Mouse (Mus musculus) embryonic stem cell, embryonic (primary cell): Measurements from ENCODE around the gene Tfap4.

ENCODE experiments used
- CTCF ChIA-PET, 4 experiments: fragments of 300-600 bp in 2 of 4; fragments of 350-600 bp in 2 of 4; sonication (Branson Sonifier 250); formaldehyde crosslinking; loops; one replicate each; lab custom pipeline; 2022; ENCODE audit warnings: inconsistent platforms in 2 of 4; lab: Charles Lee
- POLR2A ChIA-PET, 4 experiments: fragments of 300-600 bp in 2 of 4; fragments of 350-600 bp in 2 of 4; sonication (Branson Sonifier 250); formaldehyde crosslinking; loops; one replicate each; lab custom pipeline; 2022; ENCODE audit warnings: antibody characterized with exemption in 4 of 4, inconsistent platforms in 1 of 4; lab: Charles Lee

The Tfap4 gene

DNA sequence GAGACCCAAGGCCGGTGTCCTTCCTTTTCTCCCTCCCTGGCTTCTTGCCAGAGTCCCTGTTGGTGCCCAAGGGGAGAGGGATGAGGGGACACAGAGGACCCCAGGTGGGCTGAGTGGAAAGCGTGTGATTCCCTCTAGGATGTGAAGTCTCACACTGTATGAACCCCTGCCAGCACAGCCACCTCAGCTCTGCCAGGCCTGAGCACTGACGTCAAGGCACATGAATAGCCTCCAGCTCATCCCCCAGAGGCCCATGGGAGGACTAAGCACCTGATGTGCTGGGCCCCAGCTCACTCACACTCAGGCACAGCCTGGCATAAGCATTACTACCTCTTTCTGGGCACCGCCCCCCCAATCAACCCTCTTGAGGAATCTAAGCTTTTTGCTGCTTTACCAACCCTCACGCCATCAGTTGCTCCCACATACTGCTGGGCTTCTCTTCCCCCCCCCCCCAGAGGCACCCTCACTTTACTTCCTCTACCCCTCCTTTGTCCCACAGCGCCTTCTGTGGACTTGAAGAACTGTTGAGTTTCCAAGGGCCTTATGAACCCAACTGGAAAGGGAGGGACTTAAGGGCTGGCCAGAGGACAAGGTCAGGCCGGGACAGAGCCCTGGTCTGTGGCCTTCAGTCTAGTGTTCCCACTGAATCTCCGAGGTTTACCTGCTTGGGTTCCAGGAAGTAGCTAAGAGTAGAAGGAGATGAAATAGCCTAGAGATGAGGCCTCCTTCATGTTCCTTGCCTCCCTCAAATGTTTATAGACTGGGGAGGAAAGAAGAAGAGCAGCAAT lies 58.9 kb downstream of the Tfap4 start:
- ChIA-PET POLR2A (interaction anchor here in 3 of 4 experiments (0.6 to 5.6 kb wide), 9 partner anchors 9 to 107 kb away, joined by 3 to 18 read pairs (median 4); no protein-coding TSS in a partner anchor), CTCF (interaction anchor here (0.5 to 1.2 kb wide), 9 partner anchors 9 to 1887 kb away, joined by 3 to 22 read pairs (median 4); no protein-coding TSS in a partner anchor)

DNA sequence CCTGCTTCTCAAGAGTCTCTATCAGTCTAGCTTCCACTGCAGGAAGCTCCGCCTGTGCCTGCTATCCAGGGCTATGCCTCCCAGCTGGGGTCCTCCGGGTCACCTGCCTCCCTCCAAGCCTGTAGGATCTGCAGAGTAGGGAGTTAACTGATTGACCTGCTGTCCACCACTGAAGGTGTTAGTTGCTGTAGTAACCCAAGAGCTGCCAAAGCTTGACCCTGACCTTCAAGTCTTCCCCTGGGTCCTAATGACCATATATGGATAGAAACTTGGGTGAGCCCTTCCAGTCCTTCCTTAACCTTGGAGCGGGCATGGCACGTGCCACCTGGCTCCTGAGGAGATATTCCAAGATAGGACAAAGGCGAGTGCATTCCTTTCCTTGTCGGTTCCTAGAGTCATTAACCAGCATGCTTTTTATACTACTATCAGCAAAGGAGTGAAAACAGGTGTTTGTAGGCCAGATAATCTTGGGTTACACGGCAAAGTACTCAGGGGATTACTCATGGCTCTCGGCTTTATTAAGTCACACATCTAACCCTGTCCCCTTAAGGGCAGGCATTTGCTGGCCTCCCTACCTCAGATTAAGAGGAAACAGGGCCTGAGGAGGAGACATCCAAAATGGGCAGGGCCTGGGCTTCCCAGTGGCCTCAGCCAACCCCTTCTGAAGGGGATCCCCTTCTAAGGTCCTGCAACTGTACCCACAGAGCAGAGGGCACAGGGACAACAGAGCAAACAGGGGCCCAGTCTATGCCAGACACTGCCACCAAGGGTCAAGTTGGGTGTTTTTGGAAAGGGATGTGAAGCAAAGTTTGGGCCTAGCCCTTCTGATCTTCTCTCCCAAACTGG lies 61.7 kb downstream of the Tfap4 start:
- ChIA-PET POLR2A (interaction anchor here (0.6 to 7.5 kb wide), 35 partner anchors 7 to 746 kb away, joined by 3 to 84 read pairs (median 3); partner anchors contain the start of genes Srl (in 2 of the 4), Adcy9 (in 1 of the 4), Coro7 (in 1 of the 4) and Tfap4 (in 1 of the 4)), CTCF (interaction anchor here (0.8 to 1.9 kb wide), 7 partner anchors 9 to 182 kb away, joined by 3 to 10 read pairs (median 5); partner anchors contain the start of gene Srl (in 1 of the 4))

DNA sequence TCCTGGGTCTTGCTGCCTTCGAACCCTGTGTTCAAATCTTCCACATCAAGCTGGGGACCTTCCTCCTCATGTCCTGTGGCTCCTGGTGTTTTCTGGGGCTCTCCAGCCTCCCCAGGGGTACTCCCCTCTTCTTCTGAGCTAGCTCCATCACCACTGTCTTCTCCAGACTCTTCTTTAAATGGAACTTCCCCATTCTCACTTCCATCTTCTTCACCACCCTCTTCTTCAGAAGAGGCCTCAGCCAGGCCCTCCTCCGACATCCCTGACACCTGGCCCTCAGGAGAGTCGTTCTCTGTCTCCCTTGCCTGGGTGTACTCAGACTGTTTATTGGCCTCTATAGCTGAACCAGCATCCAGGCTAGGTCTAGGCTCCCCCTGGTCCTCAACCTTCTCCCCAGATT lies 63.2 kb downstream of the Tfap4 start:
- POLR2A ChIA-PET = interaction anchor here in 3 of 4 experiments (0.6 to 7.5 kb wide), 74 partner anchors 7 to 624 kb away, joined by 3 to 84 read pairs (median 4); partner anchors contain the start of genes Glyr1 (in 2 of the 3), Srl (in 2 of the 3), Tfap4 (in 2 of the 3) and Ubald1 (in 2 of the 3)
- CTCF ChIA-PET = interaction anchor here in 3 of 4 experiments (0.5 to 1.8 kb wide), 19 partner anchors 10 to 418 kb away, joined by 3 to 16 read pairs (median 3); partner anchors contain the start of genes Srl (in 1 of the 3) and Tfap4 (in 1 of the 3)

DNA sequence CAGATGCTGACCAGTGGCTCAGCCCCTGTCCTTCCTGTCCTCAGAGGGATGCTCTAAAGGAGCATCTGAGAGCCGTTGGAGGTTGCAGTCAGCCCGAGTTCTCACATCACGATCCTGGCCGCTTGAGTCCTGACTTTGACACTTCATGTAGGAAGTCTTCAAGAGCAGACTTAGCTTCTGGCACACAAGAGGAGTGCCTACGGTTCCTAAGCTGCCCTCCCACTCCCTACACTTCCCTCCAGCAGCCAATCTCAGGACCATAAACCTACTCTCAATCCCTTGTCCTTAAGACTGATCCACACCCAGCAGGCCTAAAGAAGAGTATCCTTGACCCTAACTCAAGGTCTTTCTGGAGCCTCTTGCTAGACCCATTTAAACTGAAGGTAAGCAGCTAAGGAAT lies 63.8 kb downstream of the Tfap4 start:
- ChIA-PET CTCF (interaction anchor here in 3 of 4 experiments (0.5 to 1.8 kb wide), 22 partner anchors 9 to 418 kb away, joined by 3 to 16 read pairs (median 3); partner anchors contain the start of genes Srl (in 1 of the 3) and Tfap4 (in 1 of the 3)), POLR2A (interaction anchor here in 3 of 4 experiments (0.6 to 7.5 kb wide), 79 partner anchors 8 to 623 kb away, joined by 3 to 84 read pairs (median 4); partner anchors contain the start of genes Glyr1 (in 2 of the 3), Pam16 (in 2 of the 3), Srl (in 2 of the 3) and Tfap4 (in 2 of the 3))
